Mouse (Mus musculus): ENCODE measurements at regions not wholly inside any gene's neighbourhood (a gene's known extent, or its start where the extent isn't known, plus 50 kb on each side); places are given as distances from the start of the nearest gene placed in this dataset.

DNA sequence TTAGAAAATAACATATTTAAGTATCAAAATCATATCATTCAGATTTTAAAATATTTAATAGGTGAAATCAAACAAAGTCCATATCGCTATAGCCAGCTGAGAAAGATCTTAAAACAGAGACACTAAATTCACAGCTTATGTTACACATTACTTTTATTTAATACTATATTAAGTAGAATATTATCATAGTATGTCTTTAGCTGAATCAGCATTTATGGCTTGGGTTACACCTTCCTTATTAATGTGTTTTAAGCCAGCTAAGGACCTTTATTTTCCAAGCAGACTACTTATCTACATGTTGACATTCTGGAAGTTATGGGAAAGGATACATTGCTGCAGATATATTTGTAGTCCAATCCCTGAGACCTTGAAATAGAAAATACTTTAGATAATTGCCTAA is 684.9 kb upstream of the Adgrl4 start:
- no peak for DNase-seq (ENCODE audit: low read depth)

DNA sequence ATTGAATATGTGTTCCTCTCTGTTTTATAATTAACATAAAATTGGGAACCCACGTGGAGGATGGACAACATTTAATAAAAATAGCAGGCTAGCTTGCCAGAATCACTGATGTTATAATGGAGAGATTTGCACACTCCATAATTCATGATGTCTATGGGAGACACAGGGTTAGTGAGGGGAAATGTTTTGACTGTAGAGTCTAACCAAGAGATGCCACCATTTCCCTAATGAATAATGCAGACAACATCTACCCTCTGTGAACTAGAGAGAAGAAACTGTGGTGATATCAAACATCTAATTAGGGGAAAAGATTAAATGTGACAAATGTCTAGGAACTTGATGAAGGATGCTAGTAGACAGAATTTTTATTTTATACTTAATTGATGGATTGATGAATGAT is 677.8 kb upstream of the Adgrl4 start:
- peak; percentile 65 for DNase-seq (ENCODE audit: low read depth)
- TF ChIP-seq POLR2A (IDR thresholded peaks at IDR 0.05; ENCODE audit: borderline replicate concordance, extremely low read depth, insufficient read depth, insufficient read length, poor library complexity, severe bottlenecking), result no peak
- TF ChIP-seq CTCF (IDR thresholded peaks at IDR 0.05; ENCODE audit: borderline replicate concordance, extremely low read depth, insufficient read depth, insufficient read length), result no peak

More for the DNA sequence above, 684.9 kb upstream of the Adgrl4 start:
- TF ChIP-seq CTCF (IDR thresholded peaks at IDR 0.05; ENCODE audit: borderline replicate concordance, extremely low read depth, insufficient read depth, insufficient read length) (no peak), POLR2A (IDR thresholded peaks at IDR 0.05; ENCODE audit: borderline replicate concordance, extremely low read depth, insufficient read depth, insufficient read length, poor library complexity, severe bottlenecking) (no peak)

DNA sequence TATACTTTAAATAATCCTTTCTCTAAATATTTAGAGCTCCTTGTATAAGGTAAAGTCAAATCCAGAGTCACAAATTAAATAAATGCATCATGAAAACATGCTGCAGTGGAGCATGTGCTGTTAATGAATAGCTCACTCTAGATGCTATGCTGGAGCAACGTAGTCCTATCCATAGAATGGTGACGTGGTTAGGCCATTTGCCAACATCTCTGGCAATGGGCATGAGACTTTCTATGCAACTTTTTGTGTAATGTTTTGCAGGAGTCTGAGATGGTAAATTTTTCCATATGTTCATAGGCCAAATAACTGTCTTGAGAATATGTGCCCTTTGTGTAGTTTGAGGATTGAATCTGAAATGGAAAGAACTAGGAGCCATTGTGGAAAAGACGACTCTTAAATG is 653.1 kb upstream of the Adgrl4 start:
- TF ChIP-seq CTCF (IDR thresholded peaks at IDR 0.05; ENCODE audit: borderline replicate concordance, extremely low read depth, insufficient read depth, insufficient read length) (no peak), POLR2A (IDR thresholded peaks at IDR 0.05; ENCODE audit: borderline replicate concordance, extremely low read depth, insufficient read depth, insufficient read length, poor library complexity, severe bottlenecking) (no peak)
- no peak for DNase-seq (ENCODE audit: low read depth)

DNA sequence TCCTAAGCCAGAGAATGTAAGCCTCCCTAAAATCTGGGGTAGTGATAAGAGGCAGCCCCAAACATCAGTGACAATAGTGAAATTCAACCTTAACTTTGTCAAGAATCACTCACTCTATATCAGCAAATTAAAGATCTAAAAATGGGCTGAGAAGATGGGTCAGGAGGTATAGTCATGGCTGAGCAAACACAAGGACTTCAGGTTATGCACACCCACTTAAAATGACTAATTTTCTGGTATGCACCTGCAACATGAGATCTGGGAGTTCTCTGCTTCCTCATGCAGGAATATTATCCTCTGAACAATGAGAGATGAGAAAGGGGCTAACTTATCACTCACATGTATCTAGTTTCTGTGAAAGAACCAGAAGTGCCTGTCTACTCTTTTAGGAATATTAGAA is 619.9 kb upstream of the Adgrl4 start:
- TF ChIP-seq CTCF (IDR thresholded peaks at IDR 0.05; ENCODE audit: borderline replicate concordance, extremely low read depth, insufficient read depth, insufficient read length) (no peak), POLR2A (IDR thresholded peaks at IDR 0.05; ENCODE audit: borderline replicate concordance, extremely low read depth, insufficient read depth, insufficient read length, poor library complexity, severe bottlenecking) (no peak)
- no peak for DNase-seq (ENCODE audit: low read depth)

DNA sequence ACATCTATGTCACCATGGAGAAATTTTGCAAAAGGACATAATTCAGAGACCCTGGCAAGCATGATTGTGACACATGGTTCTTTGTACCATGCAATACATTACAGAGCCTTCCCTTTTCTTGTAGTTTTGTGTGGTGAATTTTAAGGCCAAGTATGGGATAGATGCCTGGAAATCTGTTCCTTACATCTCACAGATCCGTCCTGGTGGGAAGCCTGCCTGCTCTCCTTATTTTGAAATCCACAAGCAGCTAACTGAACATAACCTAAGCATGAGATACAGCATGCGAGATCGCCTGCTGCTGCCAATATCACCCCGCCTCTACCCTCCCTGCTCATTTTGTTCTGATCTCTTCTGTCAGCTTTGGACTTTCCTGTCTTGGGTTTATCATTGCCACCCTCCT is 618.3 kb upstream of the Adgrl4 start:
- DNase-seq (ENCODE audit: low read depth), result peak; percentile 75
- TF ChIP-seq CTCF (IDR thresholded peaks at IDR 0.05; ENCODE audit: borderline replicate concordance, extremely low read depth, insufficient read depth, insufficient read length), result no peak

DNA sequence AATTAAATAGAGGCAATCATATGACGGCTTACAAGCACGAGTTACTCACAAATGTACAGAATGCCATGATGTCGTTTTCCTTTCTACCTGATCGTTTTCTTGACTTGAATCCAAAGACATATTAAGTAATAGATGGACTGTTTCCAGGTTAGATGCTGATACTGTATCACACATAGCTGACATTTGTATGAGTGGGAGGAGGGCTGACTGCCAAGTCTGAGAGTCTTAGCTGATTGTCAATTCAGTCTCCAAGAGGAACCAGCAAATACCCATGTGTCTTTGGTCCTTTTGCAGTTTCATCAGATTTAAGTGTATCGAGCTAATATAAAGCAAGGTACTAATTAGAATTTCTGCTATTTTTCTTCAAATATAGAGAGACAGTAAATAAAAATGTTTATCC is 617.6 kb upstream of the Adgrl4 start:
- TF ChIP-seq POLR2A (IDR thresholded peaks at IDR 0.05; ENCODE audit: borderline replicate concordance, extremely low read depth, insufficient read depth, insufficient read length, poor library complexity, severe bottlenecking) (no peak), CTCF (IDR thresholded peaks at IDR 0.05; ENCODE audit: borderline replicate concordance, extremely low read depth, insufficient read depth, insufficient read length) (no peak)
- DNase-seq (ENCODE audit: low read depth), result peak; percentile 71

DNA sequence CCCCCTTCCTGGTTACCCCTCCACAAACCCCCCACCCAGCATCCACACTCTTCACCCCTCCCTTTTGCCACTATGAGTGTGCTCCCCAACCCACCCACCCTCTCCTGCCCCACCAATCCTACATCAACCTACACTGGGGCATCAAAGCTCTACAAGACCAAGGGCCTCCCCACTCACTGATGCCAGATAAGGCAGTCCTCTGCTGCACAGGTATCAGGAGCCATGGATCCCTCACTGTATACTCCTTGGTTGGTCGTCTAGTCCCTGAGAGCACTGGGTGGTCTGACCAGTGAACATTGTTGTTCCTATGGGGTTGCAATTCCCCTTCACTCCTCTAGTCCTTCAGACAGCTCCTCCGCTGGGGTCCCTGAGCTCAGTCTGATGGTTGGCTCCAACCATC is 591.7 kb upstream of the Adgrl4 start:
- no peak for DNase-seq (ENCODE audit: low read depth)
- no peak for TF ChIP-seq POLR2A (IDR thresholded peaks at IDR 0.05; ENCODE audit: borderline replicate concordance, extremely low read depth, insufficient read depth, insufficient read length, poor library complexity, severe bottlenecking)
- TF ChIP-seq CTCF (IDR thresholded peaks at IDR 0.05; ENCODE audit: borderline replicate concordance, extremely low read depth, insufficient read depth, insufficient read length), result no peak

DNA sequence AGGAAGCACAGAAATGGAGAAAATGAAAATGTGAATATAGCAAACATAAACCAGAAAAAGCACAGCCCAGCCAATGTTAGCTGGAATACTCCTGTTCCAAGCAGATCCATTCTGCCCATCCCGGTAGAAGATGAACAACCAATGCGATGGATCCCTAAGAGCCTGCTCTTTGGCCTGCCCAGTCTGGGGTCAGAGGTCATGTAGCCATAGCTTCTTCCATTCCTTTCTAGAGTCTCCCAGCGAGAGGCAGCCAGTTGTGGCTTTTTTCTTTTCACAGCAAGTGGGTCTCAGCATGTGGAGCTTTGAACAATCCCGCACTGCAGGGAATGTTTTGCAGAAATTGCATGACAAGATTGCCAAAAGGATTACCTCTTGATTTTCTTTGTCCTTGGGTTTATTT is 585.6 kb upstream of the Adgrl4 start:
- no peak for TF ChIP-seq POLR2A (IDR thresholded peaks at IDR 0.05; ENCODE audit: borderline replicate concordance, extremely low read depth, insufficient read depth, insufficient read length, poor library complexity, severe bottlenecking)
- peak; percentile 40 for DNase-seq (ENCODE audit: low read depth)

DNA sequence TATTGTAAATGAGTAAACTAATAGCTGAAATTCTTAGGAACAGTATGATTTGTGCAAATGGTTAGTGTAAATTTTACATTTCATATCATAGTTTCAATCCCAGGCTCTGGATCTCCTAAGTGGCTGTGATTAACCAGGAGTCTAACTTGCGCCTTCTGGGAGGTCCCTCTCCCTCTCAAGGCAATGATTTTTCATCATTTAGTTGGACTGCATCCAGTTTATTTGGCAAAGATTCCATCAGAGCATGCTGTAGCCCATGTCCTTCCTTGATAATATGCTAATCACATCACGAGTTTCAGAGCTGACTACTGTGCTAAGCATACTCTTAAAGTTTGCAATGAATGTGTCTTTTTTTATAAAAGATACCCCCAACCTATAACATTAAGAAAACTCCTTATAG is 541.0 kb upstream of the Adgrl4 start:
- TF ChIP-seq CTCF (IDR thresholded peaks at IDR 0.05; ENCODE audit: borderline replicate concordance, extremely low read depth, insufficient read depth, insufficient read length) (no peak), POLR2A (IDR thresholded peaks at IDR 0.05; ENCODE audit: borderline replicate concordance, extremely low read depth, insufficient read depth, insufficient read length, poor library complexity, severe bottlenecking) (no peak)
- DNase-seq (ENCODE audit: low read depth), result peak; percentile 39

DNA sequence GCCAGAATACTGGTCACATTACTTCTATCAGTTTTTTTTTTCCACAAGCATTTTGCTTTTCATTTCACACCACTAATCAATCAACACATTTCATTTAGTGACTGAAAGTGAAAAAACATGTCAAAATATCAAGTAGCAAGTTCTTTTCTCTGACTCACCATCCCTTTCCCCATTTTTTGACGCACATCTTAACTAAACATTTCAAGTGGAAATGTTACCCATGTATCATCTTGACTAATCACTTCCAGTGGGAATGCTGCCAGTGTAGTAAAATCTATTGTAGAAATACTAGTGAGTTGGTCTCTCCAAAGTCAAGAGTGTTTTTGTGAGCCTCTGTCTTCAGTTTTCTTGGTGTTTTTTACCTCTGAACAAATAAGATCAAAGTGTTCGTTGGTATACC is 527.6 kb upstream of the Adgrl4 start:
- no peak for DNase-seq (ENCODE audit: low read depth)
- TF ChIP-seq CTCF (IDR thresholded peaks at IDR 0.05; ENCODE audit: borderline replicate concordance, extremely low read depth, insufficient read depth, insufficient read length), result no peak
- no peak for TF ChIP-seq POLR2A (IDR thresholded peaks at IDR 0.05; ENCODE audit: borderline replicate concordance, extremely low read depth, insufficient read depth, insufficient read length, poor library complexity, severe bottlenecking)

DNA sequence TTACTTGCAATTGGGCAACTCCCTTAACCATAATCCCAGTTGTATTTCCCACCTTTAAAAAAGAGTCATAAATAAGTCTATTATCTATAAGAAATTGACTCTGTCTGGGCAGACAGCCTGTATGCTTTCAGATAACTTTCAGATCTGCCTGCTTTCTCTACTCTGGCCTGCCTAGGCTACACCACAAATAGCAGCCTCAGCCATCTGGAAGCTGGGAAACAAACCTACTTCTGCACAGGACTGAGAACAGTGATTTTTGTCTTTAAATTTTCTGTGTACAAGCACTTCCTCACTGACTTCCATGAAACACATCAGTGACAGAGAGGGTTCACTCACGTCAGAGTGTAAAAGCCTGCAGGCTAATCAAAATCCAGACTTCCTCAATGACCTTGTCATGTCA is 482.8 kb upstream of the Adgrl4 start:
- no peak for DNase-seq (ENCODE audit: low read depth)
- TF ChIP-seq POLR2A (IDR thresholded peaks at IDR 0.05; ENCODE audit: borderline replicate concordance, extremely low read depth, insufficient read depth, insufficient read length, poor library complexity, severe bottlenecking) (no peak), CTCF (IDR thresholded peaks at IDR 0.05; ENCODE audit: borderline replicate concordance, extremely low read depth, insufficient read depth, insufficient read length) (no peak)

DNA sequence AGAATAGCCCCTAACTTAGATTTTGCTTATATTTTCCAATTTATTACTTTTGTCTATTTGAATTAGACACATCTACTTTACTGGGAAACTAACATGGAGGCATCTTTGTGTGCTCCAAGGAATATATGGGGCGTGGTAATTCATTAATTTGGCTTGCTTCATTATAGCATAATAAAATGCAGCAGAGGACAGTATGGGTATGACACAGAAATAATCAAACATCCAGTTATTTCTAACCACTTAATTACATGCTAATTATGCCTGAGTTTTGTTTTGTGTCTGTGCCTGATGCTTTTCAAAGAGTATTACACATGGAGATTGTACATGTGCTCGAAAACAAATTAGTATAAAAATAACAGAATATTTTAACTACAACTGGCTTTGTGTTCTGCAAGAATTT is 438.0 kb upstream of the Adgrl4 start:
- TF ChIP-seq CTCF (IDR thresholded peaks at IDR 0.05; ENCODE audit: borderline replicate concordance, extremely low read depth, insufficient read depth, insufficient read length) (no peak), POLR2A (IDR thresholded peaks at IDR 0.05; ENCODE audit: borderline replicate concordance, extremely low read depth, insufficient read depth, insufficient read length, poor library complexity, severe bottlenecking) (no peak)
- peak; percentile 14 for DNase-seq (ENCODE audit: low read depth)

DNA sequence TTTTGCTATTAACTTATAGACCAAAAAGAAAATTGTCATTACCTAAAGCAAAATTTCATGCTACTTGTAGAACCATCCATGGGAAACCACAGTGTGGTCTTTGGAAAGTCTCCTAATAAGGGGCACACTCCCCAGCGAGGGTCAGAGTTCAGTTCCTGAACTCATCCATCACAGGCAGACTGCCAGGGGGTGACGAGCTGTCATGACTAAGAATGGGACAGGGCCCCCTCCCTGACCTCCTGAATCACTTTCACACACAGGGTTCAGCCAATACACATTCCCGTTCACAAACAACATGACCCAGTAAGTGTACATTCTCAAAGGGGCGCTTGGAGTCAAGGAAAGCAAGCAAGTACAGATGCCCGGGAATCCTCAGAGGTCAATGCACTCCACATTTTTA is 437.5 kb upstream of the Adgrl4 start:
- DNase-seq (ENCODE audit: low read depth), result no peak
- no peak for TF ChIP-seq CTCF (IDR thresholded peaks at IDR 0.05; ENCODE audit: borderline replicate concordance, extremely low read depth, insufficient read depth, insufficient read length)
